Mouse (Mus musculus): ENCODE measurements around the gene Tapbp.

GRCm38 (mm10) chr17:33920282-33921097 is 4.8 kb downstream of the Tapbp start:
- no peak for TF ChIP-seq USF1 (IDR thresholded peaks at IDR 0.05; ENCODE audit: low read depth)
- peak; percentile 47 for TF ChIP-seq MYOD1 (IDR thresholded peaks at IDR 0.05; ENCODE audit: control insufficient read depth, insufficient read length, low read depth)
- peak; percentile 94 for TF ChIP-seq CTCF (IDR thresholded peaks at IDR 0.05; ENCODE audit: control insufficient read depth, insufficient read depth, insufficient read length)
